Mouse (Mus musculus): ENCODE results near the gene Zbtb12. TPM values are rescaled to one million over a fixed set of nuclear protein-coding genes. Genes with fewer than 3 reads are reported as not detected.

Gene Zbtb12
- polyA plus RNA-seq, 1 experiment from 2014 or later, result 2.1 TPM

- H3K27me3 ChIP-seq (ENCODE audit: control insufficient read depth, insufficient read depth, low read length), result no peaks in the 10 kb centered on the region
- ATAC-seq (replicated peaks; ENCODE audit: low FRiP score), result no peak
- H3K4me3 ChIP-seq (ENCODE audit: low read depth, low read length), result no peak overlapping the region
- no peaks in the 10 kb centered on the region for H3K9me3 ChIP-seq (ENCODE audit: control insufficient read depth, low read length)
- H3K4me1 ChIP-seq (replicated peaks; ENCODE audit: control insufficient read depth, insufficient read depth, low read length), result no peaks in the 10 kb centered on the region
- H3K4me2 ChIP-seq (ENCODE audit: low read depth, low read length, severe bottlenecking), result no peak overlapping the region
- H3K9ac ChIP-seq (ENCODE audit: low read length), result no peak overlapping the region
- no peaks in the 10 kb centered on the region for H3K36me3 ChIP-seq (ENCODE audit: control insufficient read depth, insufficient read depth, low read length)
- 51% methylated on average over 6 of the region's 6 CpGs for WGBS
- DNase-seq (ENCODE audit: low spot score), result no peak
- H3K27ac ChIP-seq (ENCODE audit: low read depth, low read length), result no peak overlapping the region
Observed at GRCm38 (mm10) chr17:34922939-34923338, 43.7 kb downstream of the Zbtb12 start.

DNA sequence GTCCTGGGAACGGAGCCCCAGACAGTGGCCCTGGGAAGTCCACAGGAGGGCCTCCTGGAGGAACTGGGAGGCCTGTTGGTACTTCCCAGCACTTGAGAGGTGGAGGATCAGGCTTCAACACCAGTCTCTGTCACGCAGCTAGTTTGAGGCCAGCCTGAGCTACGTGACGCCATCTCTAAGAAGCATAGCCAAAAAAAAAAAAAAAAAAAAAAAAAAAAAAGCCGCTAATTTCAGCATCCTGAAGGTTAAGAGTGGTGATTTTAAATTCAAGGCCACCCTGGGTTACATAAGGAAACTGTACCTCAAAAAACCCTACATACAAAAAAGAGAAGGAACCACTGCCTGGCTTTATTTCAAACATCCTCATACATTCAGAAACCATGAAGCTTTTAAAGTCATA, 45.0 kb downstream of the Zbtb12 start:
- DNase-seq (ENCODE audit: low spot score), result no peak
- WGBS, result 73% methylated on average over 5 of the region's 5 CpGs
- H3K27me3 ChIP-seq (ENCODE audit: control insufficient read depth, insufficient read depth, low read length), result no peaks in the 10 kb centered on the region
- H3K36me3 ChIP-seq (ENCODE audit: control insufficient read depth, insufficient read depth, low read length), result no peaks in the 10 kb centered on the region
- H3K4me2 ChIP-seq (ENCODE audit: low read depth, low read length, severe bottlenecking), result no peak overlapping the region
- no peaks in the 10 kb centered on the region for H3K4me1 ChIP-seq (replicated peaks; ENCODE audit: control insufficient read depth, insufficient read depth, low read length)
- H3K4me3 ChIP-seq (ENCODE audit: low read depth, low read length), result no peak overlapping the region
- no peak overlapping the region for H3K27ac ChIP-seq (ENCODE audit: low read depth, low read length)
- ATAC-seq (replicated peaks; ENCODE audit: low FRiP score), result no peak
- H3K9ac ChIP-seq (ENCODE audit: low read length), result no peak overlapping the region
- H3K9me3 ChIP-seq (ENCODE audit: control insufficient read depth, low read length), result no peaks in the 10 kb centered on the region

DNA sequence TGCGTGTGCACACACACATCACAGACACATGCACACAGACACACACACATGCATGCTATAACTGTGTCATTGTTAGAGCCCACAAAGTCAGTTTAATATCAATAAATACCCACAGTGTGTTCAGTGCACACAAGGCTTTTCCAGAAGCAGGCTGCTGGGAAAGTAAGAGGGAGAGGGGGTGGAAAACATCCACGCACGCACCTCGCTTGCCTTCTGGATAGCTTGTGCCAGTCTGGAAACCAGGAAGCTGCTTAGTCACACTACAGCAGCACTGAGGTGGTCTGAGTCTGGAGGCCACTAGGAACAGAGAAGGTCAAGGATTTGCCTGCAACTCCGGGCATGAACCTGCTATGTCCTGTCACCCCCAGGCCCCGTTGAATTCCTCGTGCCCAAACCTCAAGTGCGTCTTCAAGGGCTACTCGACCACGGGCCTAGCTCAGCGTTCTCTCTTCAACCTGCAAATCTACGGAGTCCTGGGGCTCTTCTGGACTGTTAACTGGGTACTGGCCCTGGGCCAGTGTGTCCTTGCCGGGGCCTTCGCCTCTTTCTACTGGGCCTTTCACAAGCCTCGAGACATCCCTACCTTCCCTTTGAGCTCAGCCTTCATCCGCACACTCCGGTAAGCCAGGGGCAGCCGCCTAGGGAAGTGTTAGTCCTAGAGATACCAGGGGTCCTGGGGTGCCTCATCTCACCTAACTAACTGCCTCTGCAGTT, 48.2 kb downstream of the Zbtb12 start:
- no peak overlapping the region for H3K4me2 ChIP-seq (ENCODE audit: low read depth, low read length, severe bottlenecking)
- H3K4me1 ChIP-seq (replicated peaks; ENCODE audit: control insufficient read depth, insufficient read depth, low read length), result 0 out of 2 replicates have a peak, but pooled peaks cover 4% of the 10 kb centered on the region
- no peaks in the 10 kb centered on the region for H3K36me3 ChIP-seq (ENCODE audit: control insufficient read depth, insufficient read depth, low read length)
- WGBS, result 89% methylated on average over 18 of the region's 18 CpGs
- no peak overlapping the region for H3K9ac ChIP-seq (ENCODE audit: low read length)
- ATAC-seq (replicated peaks; ENCODE audit: low FRiP score) (no peak), DNase-seq (ENCODE audit: low spot score) (no peak)
- no peak overlapping the region for H3K27ac ChIP-seq (ENCODE audit: low read depth, low read length)
- no peak overlapping the region for H3K4me3 ChIP-seq (ENCODE audit: low read depth, low read length)
- H3K27me3 ChIP-seq (ENCODE audit: control insufficient read depth, insufficient read depth, low read length), result no peaks in the 10 kb centered on the region
- no peaks in the 10 kb centered on the region for H3K9me3 ChIP-seq (ENCODE audit: control insufficient read depth, low read length)

DNA sequence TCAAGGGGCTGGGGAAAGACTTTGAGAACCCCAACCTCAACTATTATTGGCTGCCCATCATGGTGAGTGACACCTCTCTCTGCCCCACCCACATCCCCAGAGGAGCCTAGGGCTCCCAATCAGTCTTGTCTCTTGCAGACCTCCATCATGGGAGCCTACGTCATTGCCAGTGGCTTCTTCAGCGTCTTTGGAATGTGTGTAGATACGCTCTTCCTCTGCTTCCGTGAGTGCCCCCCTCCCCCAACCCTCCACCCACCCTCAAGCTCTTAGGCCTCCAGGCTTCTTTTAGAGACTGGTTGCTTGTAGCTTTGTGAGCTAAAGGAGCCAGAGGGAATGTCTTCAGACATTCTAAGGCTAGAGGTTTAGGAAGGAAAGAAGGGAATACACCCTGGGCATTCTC, 49.6 kb downstream of the Zbtb12 start:
- no peak for ATAC-seq (replicated peaks; ENCODE audit: low FRiP score)
- Histone ChIP-seq H3K4me1 (replicated peaks; ENCODE audit: control insufficient read depth, insufficient read depth, low read length) (0 out of 2 replicates have a peak, but pooled peaks cover 4% of the 10 kb centered on the region), H3K9me3 (ENCODE audit: control insufficient read depth, low read length) (no peaks in the 10 kb centered on the region), H3K9ac (ENCODE audit: low read length) (no peak overlapping the region), H3K36me3 (ENCODE audit: control insufficient read depth, insufficient read depth, low read length) (no peaks in the 10 kb centered on the region), H3K27me3 (ENCODE audit: control insufficient read depth, insufficient read depth, low read length) (no peaks in the 10 kb centered on the region), H3K27ac (ENCODE audit: low read depth, low read length) (no peak overlapping the region), H3K4me3 (ENCODE audit: low read depth, low read length) (no peak overlapping the region), H3K4me2 (ENCODE audit: low read depth, low read length, severe bottlenecking) (no peak overlapping the region)
- WGBS, result 85% methylated on average over 4 of the region's 4 CpGs
- DNase-seq (ENCODE audit: low spot score), result no peak

GRCm38 (mm10) chr17:34931061-34931734, 51.9 kb downstream of the Zbtb12 start, which contains the start of gene Neu1:
Gene Neu1, plus strand, starts transcription at chr17:34931253.
- no peak within 1 kb of the TSS for H3K27ac ChIP-seq (ENCODE audit: low read depth, low read length)
- under 1% methylated on average over 38 of the region's 38 CpGs for WGBS
- peak; percentile 97 for DNase-seq (ENCODE audit: low spot score)

GRCm38 (mm10) chr17:34931735-34932098, 52.4 kb downstream of the Zbtb12 start:
- H3K4me2 ChIP-seq (ENCODE audit: low read depth, low read length, severe bottlenecking), result peak overlapping the region; percentile 93
- H3K36me3 ChIP-seq (ENCODE audit: control insufficient read depth, insufficient read depth, low read length), result no peaks in the 10 kb centered on the region
- H3K9me3 ChIP-seq (ENCODE audit: control insufficient read depth, low read length), result no peaks in the 10 kb centered on the region
- DNase-seq (ENCODE audit: low spot score) (no peak), ATAC-seq (replicated peaks; ENCODE audit: low FRiP score) (no peak; the same call in 1 of the 2 replicates)
- H3K27ac ChIP-seq (ENCODE audit: low read depth, low read length), result no peak overlapping the region
- 9% methylated on average over 14 of the region's 14 CpGs for WGBS
- H3K27me3 ChIP-seq (ENCODE audit: control insufficient read depth, insufficient read depth, low read length), result no peaks in the 10 kb centered on the region
- H3K9ac ChIP-seq (ENCODE audit: low read length), result peak overlapping the region; percentile 70
- peak overlapping the region; percentile 61 for H3K4me3 ChIP-seq (ENCODE audit: low read depth, low read length)
- 0 out of 2 replicates have a peak, but pooled peaks cover 4% of the 10 kb centered on the region for H3K4me1 ChIP-seq (replicated peaks; ENCODE audit: control insufficient read depth, insufficient read depth, low read length)

More at GRCm38 (mm10) chr17:34931061-34931734, 51.9 kb downstream of the Zbtb12 start, which contains the start of gene Neu1:
- no peaks in the 10 kb centered on the region for H3K27me3 ChIP-seq (ENCODE audit: control insufficient read depth, insufficient read depth, low read length)
- peak within 1 kb of the TSS; percentile 93 for H3K4me2 ChIP-seq (ENCODE audit: low read depth, low read length, severe bottlenecking)
- H3K36me3 ChIP-seq (ENCODE audit: control insufficient read depth, insufficient read depth, low read length), result no peaks in the 10 kb centered on the region
- 0 out of 2 replicates have a peak, but pooled peaks cover 4% of the 10 kb centered on the region for H3K4me1 ChIP-seq (replicated peaks; ENCODE audit: control insufficient read depth, insufficient read depth, low read length)
- H3K9me3 ChIP-seq (ENCODE audit: control insufficient read depth, low read length), result no peaks in the 10 kb centered on the region
- H3K9ac ChIP-seq (ENCODE audit: low read length), result peak within 1 kb of the TSS; percentile 70
- peak; percentile 97 for ATAC-seq (replicated peaks; ENCODE audit: low FRiP score)
- peak within 1 kb of the TSS; percentile 61 for H3K4me3 ChIP-seq (ENCODE audit: low read depth, low read length)

DNA sequence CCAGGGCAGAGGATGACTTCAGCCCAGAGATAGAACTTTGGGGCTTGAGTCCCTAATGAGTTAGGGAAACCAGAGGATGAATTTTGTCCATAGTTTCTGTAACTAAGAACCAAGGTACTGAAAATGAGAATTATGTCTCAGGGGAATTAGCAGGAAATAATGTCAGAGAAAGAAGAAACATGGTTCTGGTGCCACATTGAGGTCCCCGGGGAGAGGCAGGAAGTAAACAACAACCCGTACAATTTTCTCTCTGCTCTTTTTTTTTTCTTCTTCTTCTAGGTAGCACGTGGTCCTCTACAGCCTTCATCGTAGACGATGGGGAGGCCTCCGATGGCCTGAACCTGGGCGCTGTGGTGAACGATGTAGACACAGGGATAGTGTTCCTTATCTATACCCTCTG, 53.0 kb downstream of the Zbtb12 start:
- H3K4me1 ChIP-seq (replicated peaks; ENCODE audit: control insufficient read depth, insufficient read depth, low read length), result 0 out of 2 replicates have a peak, but pooled peaks cover 4% of the 10 kb centered on the region
- no peaks in the 10 kb centered on the region for H3K27me3 ChIP-seq (ENCODE audit: control insufficient read depth, insufficient read depth, low read length)
- no peaks in the 10 kb centered on the region for H3K9me3 ChIP-seq (ENCODE audit: control insufficient read depth, low read length)
- H3K27ac ChIP-seq (ENCODE audit: low read depth, low read length), result no peak overlapping the region
- peak overlapping the region; percentile 93 for H3K4me2 ChIP-seq (ENCODE audit: low read depth, low read length, severe bottlenecking)
- H3K4me3 ChIP-seq (ENCODE audit: low read depth, low read length), result peak overlapping the region; percentile 61; the same call in 1 of the 2 replicates
- H3K9ac ChIP-seq (ENCODE audit: low read length), result peak overlapping the region; percentile 70
- no peaks in the 10 kb centered on the region for H3K36me3 ChIP-seq (ENCODE audit: control insufficient read depth, insufficient read depth, low read length)
- no peak for ATAC-seq (replicated peaks; ENCODE audit: low FRiP score)
- DNase-seq (ENCODE audit: low spot score), result no peak
- 90% methylated on average over 8 of the region's 8 CpGs for WGBS

- Histone ChIP-seq H3K4me1 (replicated peaks; ENCODE audit: control insufficient read depth, insufficient read depth, low read length) (0 out of 2 replicates have a peak, but pooled peaks cover 4% of the 10 kb centered on the region), H3K27ac (ENCODE audit: low read depth, low read length) (no peak overlapping the region), H3K27me3 (ENCODE audit: control insufficient read depth, insufficient read depth, low read length) (no peaks in the 10 kb centered on the region), H3K9ac (ENCODE audit: low read length) (no peak overlapping the region), H3K4me3 (ENCODE audit: low read depth, low read length) (no peak overlapping the region), H3K9me3 (ENCODE audit: control insufficient read depth, low read length) (no peaks in the 10 kb centered on the region), H3K36me3 (ENCODE audit: control insufficient read depth, insufficient read depth, low read length) (no peaks in the 10 kb centered on the region), H3K4me2 (ENCODE audit: low read depth, low read length, severe bottlenecking) (no peak overlapping the region)
- ATAC-seq (replicated peaks; ENCODE audit: low FRiP score) (no peak), DNase-seq (ENCODE audit: low spot score) (no peak)
- WGBS, result 64% methylated on average over 24 of the region's 24 CpGs
Observed at GRCm38 (mm10) chr17:34934031-34934430, 54.7 kb downstream of the Zbtb12 start.

Measured in forebrain, embryonic 11.5 days (tissue).